Mouse (Mus musculus) central nervous system, embryonic 11.5 days (tissue): Measurements from ENCODE around the gene Emx2. TPM values are rescaled to one million over a fixed set of nuclear protein-coding genes. Genes with fewer than 3 reads are reported as not detected.

Experiments used
- polyA plus RNA-seq: library from polyadenylated mRNA; depleted of rRNA; stranded (reverse); fragments of >200 nt; gene quantifications from 2 replicates; pipeline ENCODE4 v1.2.3, GENCODE M21; 2012; rRNA removed

The Emx2 gene
- 29.6 and 33.9 TPM in 2 replicates for polyA plus RNA-seq

GRCm38 (mm10) chr19:59457951-59458742, at the start of gene Emx2:
Emx2 (plus strand) TSS chr19:59458372.

Other genes with a start within 250 kb of the Emx2 start
- not detected in 2 replicates for gene Kcnk18, start 239.2 kb upstream of the Emx2 start, polyA plus RNA-seq
- gene Slc18a2, start 197.5 kb upstream of the Emx2 start, polyA plus RNA-seq, result 6.5 and 7.7 TPM in 2 replicates
- 119 and 131 TPM in 2 replicates for gene Rps12-ps3, start 136.1 kb upstream of the Emx2 start, polyA plus RNA-seq
- 12.6 and 17.8 TPM in 2 replicates for gene Pdzd8, start 112.6 kb upstream of the Emx2 start, polyA plus RNA-seq